Mouse (Mus musculus) kidney, adult 2 months (tissue): Measurements from ENCODE around the gene Ttll1.
A peak's percentile ranks its signal among the peaks of the same experiment; 100 is the strongest.

Source experiments
- CTCF ChIP-seq: fragments of 200-500 bp; conservative IDR thresholded peaks from 2 replicates; pipeline ENCODE4 v1.5.1; 2011; ENCODE audit warnings: low read depth, mild to moderate bottlenecking, control low read depth, low read length, moderate library complexity, mixed read lengths; ENCODE audit not compliant: insufficient read depth, insufficient read length
- POLR2A ChIP-seq: fragments of 200-500 bp; IDR thresholded peaks from one replicate; pipeline ENCODE4 v1.6.1; 2011; ENCODE audit warnings: low read depth, low read length, control low read depth

- peak; percentile 59 for TF ChIP-seq POLR2A
- TF ChIP-seq CTCF = no peak
Observed at GRCm38 (mm10) chr15:83526424-83527091, 15.9 kb upstream of the Ttll1 start, which contains the start of gene Bik.
